Mouse (Mus musculus) CH12.LX (cell line): ENCODE results near the gene Plch1. TPM values are rescaled to one million over a fixed set of nuclear protein-coding genes. Genes with fewer than 3 reads are reported as not detected.

Experiments used
- DNase-seq: peaks from one replicate; pipeline ENCODE4 v3.0.0-alpha.2; 2013; ENCODE audit errors: extremely low read depth
- H3K27ac ChIP-seq: 2 replicates; pipeline ENCODE4 v1.5.1; 2012; ENCODE audit warnings: low read depth, mild to moderate bottlenecking, control low read depth, moderate library complexity; ENCODE audit not compliant: insufficient read depth
- H3K27me3 ChIP-seq: replicated peaks from 2 replicates; pipeline ENCODE3; 2012; ENCODE audit warnings: inconsistent platforms
- H3K36me3 ChIP-seq, 2 experiments: replicated peaks in 1 of 2; 2 replicates each; pipeline versions ENCODE3 to v1.6.1; 2012; ENCODE audit warnings: inconsistent platforms in 1 of 2, low read length in 1 of 2, mild to moderate bottlenecking in 1 of 2, mixed read lengths in 1 of 2, moderate library complexity in 1 of 2; ENCODE audit not compliant: control insufficient read depth in 1 of 2, insufficient read depth in 1 of 2
- H3K4me1 ChIP-seq, 2 experiments: 2 replicates each; pipeline ENCODE4 v1.6.1; 2012; ENCODE audit warnings: inconsistent platforms in 1 of 2, moderate library complexity in 1 of 2; ENCODE audit not compliant: insufficient read depth in 2 of 2, control insufficient read depth in 1 of 2
- H3K4me2 ChIP-seq: 2 replicates; pipeline ENCODE4 v1.6.1; 2012; ENCODE audit warnings: low read depth, mild to moderate bottlenecking, control low read depth; ENCODE audit not compliant: poor library complexity, insufficient read depth, severe bottlenecking
- H3K4me3 ChIP-seq, 3 experiments: fragments of 150-350 bp in 1 of 3; sonication (generic) in 1 of 3; replicated peaks in 1 of 3; 2 replicates each; pipeline versions ENCODE3 to v1.5.1; 2011 to 2012; ENCODE audit warnings: low read depth in 2 of 3, low read length in 2 of 3, mild to moderate bottlenecking in 2 of 3, moderate library complexity in 2 of 3, control low read depth in 1 of 3, improper control_type of control experiment in 1 of 3, inconsistent platforms in 1 of 3, mixed read lengths in 1 of 3; ENCODE audit not compliant: poor library complexity in 1 of 3
- H3K79me2 ChIP-seq: replicated peaks from 2 replicates; pipeline ENCODE4 v1.6.1; 2012; ENCODE audit warnings: mild to moderate bottlenecking, moderate library complexity; ENCODE audit not compliant: control insufficient read depth, poor library complexity, insufficient read depth, severe bottlenecking; ENCODE audit errors: extremely low read depth
- H3K9ac ChIP-seq: 2 replicates; pipeline ENCODE4 v1.6.1; 2012; ENCODE audit warnings: low read depth, mild to moderate bottlenecking, control low read depth, moderate library complexity; ENCODE audit not compliant: insufficient read depth
- H3K9me3 ChIP-seq: replicated peaks from 2 replicates; pipeline ENCODE3; 2012; ENCODE audit warnings: low read length, inconsistent platforms, mixed read lengths
- CTCF ChIP-seq, 2 experiments: IDR thresholded peaks in 1 of 2; conservative IDR thresholded peaks in 1 of 2; 2 replicates each; pipeline ENCODE4 v1.5.1; 2011 to 2012; ENCODE audit warnings: low read depth in 2 of 2, low read length in 2 of 2, improper control_type of control experiment in 1 of 2, inconsistent platforms in 1 of 2, mild to moderate bottlenecking in 1 of 2, moderate library complexity in 1 of 2
- ELF1 ChIP-seq: IDR thresholded peaks from 2 replicates; pipeline ENCODE4 v1.6.1; 2014; ENCODE audit warnings: low read depth, mild to moderate bottlenecking, inconsistent platforms, low read length, improper control_type of control experiment
- EP300 ChIP-seq: IDR thresholded peaks from 2 replicates; pipeline ENCODE4 v1.6.1; 2011; ENCODE audit warnings: low read length, improper control_type of control experiment
- GABPA ChIP-seq: IDR thresholded peaks from 2 replicates; pipeline ENCODE4 v1.6.1; 2012; ENCODE audit warnings: low read depth, low read length, improper control_type of control experiment, inconsistent platforms; ENCODE audit not compliant: insufficient replicate concordance
- JUN ChIP-seq: IDR thresholded peaks from 2 replicates; pipeline ENCODE4 v1.6.1; 2011; ENCODE audit warnings: low read depth, mild to moderate bottlenecking, low read length, improper control_type of control experiment, moderate library complexity; ENCODE audit not compliant: insufficient read depth
- JUND ChIP-seq: conservative IDR thresholded peaks from 2 replicates; pipeline ENCODE4 v1.6.1; 2011; ENCODE audit warnings: low read depth, low read length, improper control_type of control experiment
- KAT2A ChIP-seq: IDR thresholded peaks from 2 replicates; pipeline ENCODE4 v1.6.1; 2012; ENCODE audit warnings: low read length, improper control_type of control experiment, inconsistent platforms; ENCODE audit not compliant: insufficient replicate concordance
- MAFK ChIP-seq: IDR thresholded peaks from 2 replicates; pipeline ENCODE4 v1.6.1; 2011; ENCODE audit warnings: low read length, improper control_type of control experiment; ENCODE audit not compliant: insufficient replicate concordance
- MAX ChIP-seq: IDR thresholded peaks from 2 replicates; pipeline ENCODE4 v1.6.1; 2011; ENCODE audit warnings: low read length, improper control_type of control experiment
- MAZ ChIP-seq: IDR thresholded peaks from 2 replicates; pipeline ENCODE4 v1.6.1; 2012; ENCODE audit warnings: low read depth, mild to moderate bottlenecking, inconsistent platforms, low read length, improper control_type of control experiment, moderate library complexity
- MEF2A ChIP-seq: IDR thresholded peaks from 2 replicates; pipeline ENCODE4 v1.6.1; 2014; ENCODE audit warnings: low read depth, mild to moderate bottlenecking, inconsistent platforms, low read length, improper control_type of control experiment, borderline replicate concordance
- NELFE ChIP-seq: IDR thresholded peaks from 2 replicates; pipeline ENCODE4 v1.6.1; 2011; ENCODE audit warnings: low read depth, low read length, improper control_type of control experiment
- PAX5 ChIP-seq: IDR thresholded peaks from 2 replicates; pipeline ENCODE4 v1.6.1; 2012; ENCODE audit warnings: low read length, inconsistent platforms, mixed read lengths
- POLR2A ChIP-seq: IDR thresholded peaks from 2 replicates; pipeline ENCODE4 v1.6.1; 2011; ENCODE audit warnings: low read depth, mild to moderate bottlenecking, improper control_type of control experiment, low read length
- POLR2AphosphoS2 ChIP-seq: IDR thresholded peaks from 2 replicates; pipeline ENCODE4 v1.6.1; 2011; ENCODE audit warnings: low read depth, low read length, improper control_type of control experiment
- RAD21 ChIP-seq: IDR thresholded peaks from 2 replicates; pipeline ENCODE4 v1.6.1; 2011; ENCODE audit warnings: low read depth, mild to moderate bottlenecking, low read length, improper control_type of control experiment, moderate library complexity
- SIN3A ChIP-seq: IDR thresholded peaks from 2 replicates; pipeline ENCODE4 v1.6.1; 2012; ENCODE audit warnings: low read length, improper control_type of control experiment, inconsistent platforms
- SMC3 ChIP-seq: IDR thresholded peaks from 2 replicates; pipeline ENCODE4 v1.6.1; 2011; ENCODE audit warnings: low read depth, low read length, improper control_type of control experiment
- TBP ChIP-seq: conservative IDR thresholded peaks from 2 replicates; pipeline ENCODE4 v1.6.1; 2011; ENCODE audit warnings: low read depth, low read length, improper control_type of control experiment
- TCF12 ChIP-seq: IDR thresholded peaks from 2 replicates; pipeline ENCODE4 v1.6.1; 2014; ENCODE audit warnings: low read depth, mild to moderate bottlenecking, inconsistent platforms, low read length, improper control_type of control experiment
- UBTF ChIP-seq: IDR thresholded peaks from 2 replicates; pipeline ENCODE4 v1.6.1; 2012; ENCODE audit warnings: low read depth, mild to moderate bottlenecking, inconsistent platforms, low read length, improper control_type of control experiment, moderate library complexity
- USF1 ChIP-seq: IDR thresholded peaks from 2 replicates; pipeline ENCODE4 v1.6.1; 2014; ENCODE audit warnings: low read depth, mild to moderate bottlenecking, inconsistent platforms, low read length, improper control_type of control experiment
- ZC3H11A ChIP-seq: IDR thresholded peaks from 2 replicates; pipeline ENCODE4 v1.6.1; 2012; ENCODE audit warnings: low read depth, mild to moderate bottlenecking, inconsistent platforms, low read length, improper control_type of control experiment
- ZMIZ1 ChIP-seq: IDR thresholded peaks from 2 replicates; pipeline ENCODE4 v1.6.1; 2012; ENCODE audit warnings: low read depth, mild to moderate bottlenecking, inconsistent platforms, low read length, improper control_type of control experiment
- ZNF384 ChIP-seq: IDR thresholded peaks from 2 replicates; pipeline ENCODE4 v1.6.1; 2012; ENCODE audit warnings: low read depth, low read length, improper control_type of control experiment, inconsistent platforms
- dilution Hi-C: fragments of 300-500 bp; cut with MboI; formaldehyde crosslinking; loops from 2 replicates; pipeline ENCODE4 v1.14.3; 2020; ENCODE audit warnings: low sequenced_read_pairs; ENCODE audit not compliant: extremely low pct_unique_long_range_greater_than_20kb, extremely low pct_ligation_motif_present
- in situ Hi-C: fragments of 300-500 bp; cut with MboI; formaldehyde crosslinking; loops from 3 replicates; pipeline ENCODE4 v1.14.3; 2019; ENCODE audit warnings: low sequenced_read_pairs, low pct_ligation_motif_present, low pct_unique_long_range_greater_than_20kb, mixed read lengths
- polyA plus RNA-seq: library from polyadenylated mRNA; unstranded; fragments of >175 nt; gene quantifications from 2 replicates; pipeline ENCODE4 v1.2.1, GENCODE M21; 2012; ENCODE audit warnings: low read depth; ENCODE audit not compliant: insufficient read length
- total RNA-seq, 2 experiments: library from RNA; depleted of rRNA; stranded (reverse); fragments of 300-350 nt in 1 of 2; fragments of >200 nt in 1 of 2; gene quantifications; 2 replicates each; pipeline ENCODE4 v1.2.3; 2012 to 2014

The Plch1 gene
- total and polyA plus RNA-seq, 3 experiments = 0.51 to 0.80 (median 0.59) TPM

DNA sequence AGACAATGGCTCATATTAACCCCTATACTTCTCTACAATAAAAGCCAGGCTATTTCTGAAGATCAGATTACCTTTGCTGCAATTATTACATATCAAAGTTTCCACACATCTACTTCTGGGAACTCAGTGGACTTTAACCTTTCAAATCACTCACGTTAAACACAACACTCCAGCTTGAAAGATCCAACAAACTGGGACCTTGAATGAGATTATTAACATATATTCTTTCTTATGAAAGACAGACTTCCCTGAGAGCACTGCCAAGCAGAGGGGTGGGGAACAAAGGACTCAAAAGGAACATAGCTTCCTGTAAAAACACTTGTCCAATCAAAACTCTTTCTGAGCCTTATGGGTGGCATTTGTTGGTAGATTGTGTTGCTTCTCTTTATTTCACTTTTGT, 85.1 kb downstream of the Plch1 start:
- H3K4me3 ChIP-seq = no peak overlapping the region
- H3K79me2 ChIP-seq = no peaks in the 10 kb centered on the region
- H3K9me3 ChIP-seq = no peaks in the 10 kb centered on the region
- H3K27me3 ChIP-seq = no peaks in the 10 kb centered on the region
- no peak overlapping the region for H3K27ac ChIP-seq
- H3K4me1 ChIP-seq = no peaks in the 10 kb centered on the region
- in situ Hi-C loops = no loop called here
- TF ChIP-seq POLR2A (no peak), SMC3 (no peak), USF1 (no peak), GABPA (no peak), JUND (no peak), MEF2A (no peak), JUN (no peak), RAD21 (no peak), SIN3A (no peak), ZC3H11A (no peak), ZNF384 (no peak), MAFK (no peak), KAT2A (no peak), MAX (no peak), UBTF (no peak)
- no peak overlapping the region for H3K4me2 ChIP-seq
- no peak overlapping the region for H3K9ac ChIP-seq
- no peaks in the 10 kb centered on the region for H3K36me3 ChIP-seq
- dilution Hi-C loops = no loop called here
- no peak for DNase-seq

DNA sequence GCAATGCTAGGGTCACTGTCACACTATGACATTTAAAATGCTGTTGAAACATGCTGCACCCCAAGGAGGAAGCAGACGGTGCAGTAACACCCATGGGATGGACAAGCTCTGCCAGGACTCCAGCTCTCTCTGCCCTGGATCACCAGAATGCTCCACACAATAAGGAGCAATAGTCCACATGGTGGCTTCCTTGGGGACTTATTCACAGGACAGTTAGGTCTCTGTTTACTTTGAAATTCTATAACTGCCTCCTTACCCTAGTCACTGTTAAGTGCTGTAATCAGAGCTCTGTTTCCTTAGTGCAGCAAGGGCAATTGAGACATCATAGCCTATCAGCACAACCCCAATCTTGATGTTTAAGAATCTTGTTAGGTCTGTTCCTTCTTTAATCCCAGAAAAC, 92.4 kb downstream of the Plch1 start:
- TF ChIP-seq EP300 (no peak), PAX5 (no peak), ELF1 (no peak), POLR2A (no peak), USF1 (no peak), NELFE (no peak), MAX (no peak), MAFK (no peak), KAT2A (no peak), TCF12 (no peak), ZC3H11A (no peak), POLR2AphosphoS2 (no peak), ZMIZ1 (no peak), MAZ (no peak), ZNF384 (no peak), TBP (no peak), CTCF (conservative IDR thresholded peaks at IDR 0.05 in 1 of 2, IDR thresholded peaks at IDR 0.05 in 1 of 2; ENCODE audit: low read depth in 2 of 2, low read length in 2 of 2) (no peak), JUN (no peak)
- no peak for DNase-seq
- in situ Hi-C loops (no loop called here), dilution Hi-C loops (no loop called here)
- Histone ChIP-seq H3K9me3 (no peaks in the 10 kb centered on the region), H3K27ac (no peak overlapping the region), H3K36me3 (no peaks in the 10 kb centered on the region), H3K9ac (no peak overlapping the region), H3K4me3 (no peak overlapping the region), H3K27me3 (no peaks in the 10 kb centered on the region), H3K4me2 (no peak overlapping the region), H3K79me2 (no peaks in the 10 kb centered on the region), H3K4me1 (no peaks in the 10 kb centered on the region; a peak in 1 of 4 replicates)
